Mouse (Mus musculus): ENCODE results near the gene Dcaf5.

Gene Dcaf5

GRCm38 (mm10) chr12:80379831-80380457 lies 56.5 kb downstream of the Dcaf5 start:
- ChIA-PET CTCF (interaction anchor here in 3 of 4 experiments (0.6 to 1.6 kb wide), 3 partner anchors 28 to 224 kb away, joined by 3 read pairs; no protein-coding TSS in a partner anchor), POLR2A (no interaction called here)

- CTCF ChIA-PET: interaction anchor here in 2 of 4 experiments (1.0 to 1.6 kb wide), 3 partner anchors 28 to 224 kb away, joined by 3 read pairs; no protein-coding TSS in a partner anchor
- POLR2A ChIA-PET: no interaction called here
These were observed 57.0 kb downstream of the Dcaf5 start for GRCm38 (mm10) chr12:80379393-80379792.

- ChIA-PET POLR2A (interaction anchor here in 1 of 4 experiments (0.7 to 1.1 kb wide), 2 partner anchors 29 to 59 kb away, joined by 3 to 4 read pairs; no protein-coding TSS in a partner anchor), CTCF (interaction anchor here (0.6 to 1.4 kb wide), 5 partner anchors 9 to 224 kb away, joined by 3 to 13 read pairs (median 3); no protein-coding TSS in a partner anchor)
These were observed 58.8 kb downstream of the Dcaf5 start for GRCm38 (mm10) chr12:80377604-80378003.

- CTCF ChIA-PET: interaction anchor here in 2 of 4 experiments (0.6 to 1.4 kb wide), 5 partner anchors 32 to 243 kb away, joined by 3 to 5 read pairs (median 4); no protein-coding TSS in a partner anchor
These were observed 60.7 kb downstream of the Dcaf5 start for GRCm38 (mm10) chr12:80375721-80376120.

GRCm38 (mm10) chr12:80374736-80375135 lies 61.7 kb downstream of the Dcaf5 start:
- ChIA-PET CTCF (interaction anchor here in 1 of 4 experiments (1.3 kb wide), 1 partner anchor 33 kb away, joined by 3 read pairs; no protein-coding TSS in a partner anchor), POLR2A (interaction anchor here in 1 of 4 experiments (0.8 to 0.9 kb wide), 2 partner anchors 8 to 27 kb away, joined by 3 to 5 read pairs; no protein-coding TSS in a partner anchor)

More at GRCm38 (mm10) chr12:80375721-80376120, 60.7 kb downstream of the Dcaf5 start:
- POLR2A ChIA-PET: interaction anchor here in 2 of 4 experiments (0.6 to 1.2 kb wide), 8 partner anchors 20 to 263 kb away, joined by 3 to 5 read pairs (median 3); partner anchors contain the start of gene Zfp36l1 (in 1 of the 2)

GRCm38 (mm10) chr12:80372946-80373345 lies 63.5 kb downstream of the Dcaf5 start:
- ChIA-PET CTCF (interaction anchor here in 1 of 4 experiments (1.6 kb wide), 1 partner anchor 35 kb away, joined by 6 read pairs; no protein-coding TSS in a partner anchor), POLR2A (no interaction called here)

- POLR2A ChIA-PET: interaction anchor here in 2 of 4 experiments (0.6 to 1.6 kb wide), 4 partner anchors 7 to 258 kb away, joined by 3 to 7 read pairs (median 3); partner anchors contain the start of gene Actn1 (in 1 of the 2)
- CTCF ChIA-PET: no interaction called here
These were observed 69.2 kb downstream of the Dcaf5 start for GRCm38 (mm10) chr12:80367227-80367626.

- CTCF ChIA-PET: interaction anchor here in 2 of 4 experiments (0.7 to 0.8 kb wide), 3 partner anchors 13 to 76 kb away, joined by 3 read pairs; no protein-coding TSS in a partner anchor
These were observed 70.4 kb downstream of the Dcaf5 start for GRCm38 (mm10) chr12:80366004-80366480.

GRCm38 (mm10) chr12:80365345-80365744 lies 71.1 kb downstream of the Dcaf5 start:
- POLR2A ChIA-PET: interaction anchor here in 3 of 4 experiments (0.6 to 1.6 kb wide), 6 partner anchors 9 to 194 kb away, joined by 3 to 12 read pairs (median 4); partner anchors contain the start of gene Actn1 (in 1 of the 3)
- CTCF ChIA-PET: interaction anchor here in 2 of 4 experiments (0.7 to 0.8 kb wide), 3 partner anchors 13 to 76 kb away, joined by 3 read pairs; no protein-coding TSS in a partner anchor

More at GRCm38 (mm10) chr12:80366004-80366480, 70.4 kb downstream of the Dcaf5 start:
- POLR2A ChIA-PET: interaction anchor here in 3 of 4 experiments (0.6 to 1.6 kb wide), 5 partner anchors 8 to 156 kb away, joined by 3 to 12 read pairs (median 5); partner anchors contain the start of gene Actn1 (in 2 of the 3)

- CTCF ChIA-PET: no interaction called here
- POLR2A ChIA-PET: no interaction called here
These were observed 74.7 kb downstream of the Dcaf5 start for GRCm38 (mm10) chr12:80361655-80362054.

GRCm38 (mm10) chr12:80360321-80360720 lies 76.1 kb downstream of the Dcaf5 start:
- CTCF ChIA-PET: no interaction called here
- POLR2A ChIA-PET: interaction anchor here in 2 of 4 experiments (0.6 to 1.1 kb wide), 2 partner anchors 35 to 73 kb away, joined by 3 read pairs; no protein-coding TSS in a partner anchor

GRCm38 (mm10) chr12:80344777-80345231 lies 91.6 kb downstream of the Dcaf5 start:
- ChIA-PET POLR2A (interaction anchor here in 2 of 4 experiments (0.9 to 1.3 kb wide), 2 partner anchors 8 to 118 kb away, joined by 3 to 5 read pairs; no protein-coding TSS in a partner anchor), CTCF (interaction anchor here in 2 of 4 experiments (0.6 to 1.2 kb wide), 3 partner anchors 24 to 183 kb away, joined by 3 to 9 read pairs (median 6); no protein-coding TSS in a partner anchor)

- ChIA-PET CTCF (interaction anchor here in 2 of 4 experiments (0.6 to 1.2 kb wide), 3 partner anchors 9 to 173 kb away, joined by 3 to 4 read pairs (median 4); no protein-coding TSS in a partner anchor), POLR2A (interaction anchor here in 1 of 4 experiments (1.0 to 2.1 kb wide), 2 partner anchors 11 to 16 kb away, joined by 4 to 12 read pairs; no protein-coding TSS in a partner anchor)
These were observed 95.5 kb downstream of the Dcaf5 start for GRCm38 (mm10) chr12:80340936-80341335.

GRCm38 (mm10) chr12:80334162-80334561 lies 102.2 kb downstream of the Dcaf5 start:
- ChIA-PET POLR2A (interaction anchor here in 1 of 4 experiments (0.6 to 1.8 kb wide), 2 partner anchors 8 to 137 kb away, joined by 3 to 4 read pairs; no protein-coding TSS in a partner anchor), CTCF (no interaction called here)

- ChIA-PET POLR2A (interaction anchor here in 2 of 4 experiments (0.6 to 1.5 kb wide), 11 partner anchors 8 to 204 kb away, joined by 3 to 4 read pairs (median 3); partner anchors contain the start of gene Actn1 (in 1 of the 2)), CTCF (interaction anchor here in 2 of 4 experiments (1.0 to 1.2 kb wide), 3 partner anchors 9 to 134 kb away, joined by 3 to 4 read pairs (median 3); no protein-coding TSS in a partner anchor)
These were observed 104.8 kb downstream of the Dcaf5 start for GRCm38 (mm10) chr12:80331634-80332033.

GRCm38 (mm10) chr12:80330819-80331218 lies 105.6 kb downstream of the Dcaf5 start:
- ChIA-PET POLR2A (interaction anchor here in 2 of 4 experiments (0.6 to 1.5 kb wide), 6 partner anchors 9 to 205 kb away, joined by 3 to 4 read pairs (median 3); partner anchors contain the start of gene Actn1 (in 1 of the 2)), CTCF (no interaction called here)

- POLR2A ChIA-PET: interaction anchor here in 2 of 4 experiments (1.1 to 1.6 kb wide), 5 partner anchors 11 to 218 kb away, joined by 3 to 4 read pairs (median 3); partner anchors contain the start of gene Zfp36l1 (in 1 of the 2)
These were observed 106.8 kb downstream of the Dcaf5 start for GRCm38 (mm10) chr12:80329641-80330040.

GRCm38 (mm10) chr12:80326047-80326446 lies 110.4 kb downstream of the Dcaf5 start:
- CTCF ChIA-PET: interaction anchor here in 1 of 4 experiments (0.6 to 2.0 kb wide), 3 partner anchors 23 to 168 kb away, joined by 3 to 6 read pairs (median 4); no protein-coding TSS in a partner anchor
- POLR2A ChIA-PET: interaction anchor here in 2 of 4 experiments (0.6 to 2.8 kb wide), 5 partner anchors 14 to 126 kb away, joined by 3 to 12 read pairs (median 9); partner anchors contain the start of gene Actn1 (in 1 of the 2)

More at GRCm38 (mm10) chr12:80329641-80330040, 106.8 kb downstream of the Dcaf5 start:
- CTCF ChIA-PET: interaction anchor here in 2 of 4 experiments (0.6 to 0.7 kb wide), 4 partner anchors 23 to 248 kb away, joined by 3 read pairs; no protein-coding TSS in a partner anchor
